Mouse (Mus musculus) v-Abl transformed pro-B cells (cell line): Measurements from ENCODE around the gene Arid3b.

Experiments
- in situ Hi-C, 2 experiments: fragments of 400-800 bp; cut with MboI; formaldehyde crosslinking; loops; one replicate each; pipeline ENCODE4 v1.15.1; 2025; ENCODE audit not compliant: unreplicated experiment in 2 of 2

Arid3b gene

DNA sequence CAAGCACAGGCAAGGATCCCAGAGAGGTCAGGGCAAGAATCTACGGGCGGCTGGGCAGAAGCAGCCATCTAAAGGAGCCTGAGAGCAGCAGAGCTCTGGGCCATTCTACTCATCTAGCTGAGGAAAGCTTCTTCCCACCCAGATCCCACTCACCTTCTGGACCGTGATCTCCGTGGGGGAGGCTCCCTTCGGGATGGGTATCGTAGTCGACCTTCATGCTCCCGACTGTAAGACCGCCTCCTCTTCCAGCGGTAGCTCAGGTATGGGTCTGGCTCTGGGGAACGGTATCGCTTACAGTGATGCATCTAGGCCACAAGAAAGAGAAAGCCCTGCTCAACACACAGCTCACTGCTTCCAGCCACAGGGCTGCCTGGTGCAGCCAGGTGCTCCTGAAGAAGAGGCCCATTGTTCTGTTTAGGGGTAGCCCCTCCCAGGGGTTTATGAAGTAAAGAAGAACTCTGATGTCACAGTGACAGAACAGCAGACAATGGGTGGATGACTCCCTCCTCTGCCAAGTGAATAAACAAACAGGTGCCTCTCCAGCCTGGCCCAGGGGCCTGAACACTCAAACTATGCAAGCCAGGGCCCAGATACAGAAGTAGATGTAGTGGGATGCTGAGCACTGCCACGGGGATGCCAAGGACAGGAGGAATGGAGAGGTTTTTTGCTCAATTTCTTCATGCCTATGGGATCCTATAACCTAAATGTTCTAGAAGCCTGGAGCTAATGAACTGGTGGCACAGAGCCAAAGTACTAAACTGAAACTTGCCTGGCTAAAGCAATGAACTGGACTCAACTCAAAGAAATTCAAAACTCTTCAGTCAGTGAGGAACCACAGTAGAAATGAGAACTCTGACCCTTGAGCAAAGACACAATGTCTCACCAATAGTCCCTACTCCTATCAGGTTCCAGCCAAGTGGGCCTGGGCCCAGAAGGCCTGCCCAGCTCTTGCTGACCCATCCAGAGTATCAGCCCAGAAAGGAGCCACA is 74.7 kb downstream of the Arid3b start:
- in situ Hi-C loops = no loop called here

DNA sequence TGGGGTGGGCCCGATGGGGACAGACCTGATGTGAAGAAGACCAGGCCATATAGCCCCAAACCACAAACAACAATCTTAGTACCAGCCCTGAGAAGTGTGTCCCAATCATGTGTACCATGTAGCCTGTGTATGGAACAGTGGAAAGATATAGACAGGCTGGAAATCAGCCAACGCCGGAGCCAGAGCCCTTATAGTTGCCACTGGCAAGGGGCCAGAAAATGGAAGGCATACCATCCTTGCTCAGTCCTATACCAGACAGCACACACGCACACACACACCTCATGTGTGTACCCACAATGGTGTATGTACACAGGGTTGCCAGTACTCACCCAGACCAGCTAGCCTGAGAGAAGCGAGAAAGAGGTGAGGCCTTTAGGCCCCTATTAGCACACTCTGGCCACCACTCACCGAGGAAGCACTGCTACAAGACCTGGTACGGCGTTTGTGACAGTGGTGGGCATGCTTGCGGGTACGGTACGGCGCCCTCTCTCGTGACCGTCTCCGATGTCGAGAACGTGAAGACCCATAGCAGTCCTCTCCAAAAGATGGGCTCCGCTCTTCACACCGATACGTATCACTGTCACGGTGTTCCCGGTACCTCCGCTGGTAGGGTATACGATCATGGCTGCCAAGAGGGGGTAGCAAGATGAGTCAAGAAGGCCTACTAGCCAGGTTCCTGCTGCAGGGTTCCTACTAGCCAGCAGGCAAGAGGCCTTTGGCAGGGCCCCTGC is 76.0 kb downstream of the Arid3b start:
- in situ Hi-C loops = no loop called here

DNA sequence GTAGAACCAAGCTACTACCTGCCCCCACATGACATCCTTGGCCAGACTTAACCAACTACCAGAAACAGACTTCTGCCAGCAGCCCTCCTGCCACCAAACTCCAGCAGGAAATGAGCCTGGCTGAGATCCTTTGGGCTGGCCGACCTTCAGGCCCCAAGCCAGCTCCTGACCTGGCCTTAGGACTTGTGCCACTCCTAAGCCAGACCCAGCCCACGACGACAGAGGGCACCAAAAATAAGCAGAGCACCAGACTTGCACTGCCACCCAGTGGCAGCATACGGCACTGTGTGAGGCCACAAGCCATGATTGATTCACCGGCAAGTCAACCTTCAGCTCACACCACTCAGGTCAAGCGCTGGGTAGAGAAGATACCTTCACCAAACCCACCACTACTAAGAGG is 77.3 kb downstream of the Arid3b start:
- in situ Hi-C loops = loop anchor here in 1 of 2 experiments (10.0 kb wide), 1 partner anchor 224 kb away; the partner anchor contains the start of gene Fam219b

DNA sequence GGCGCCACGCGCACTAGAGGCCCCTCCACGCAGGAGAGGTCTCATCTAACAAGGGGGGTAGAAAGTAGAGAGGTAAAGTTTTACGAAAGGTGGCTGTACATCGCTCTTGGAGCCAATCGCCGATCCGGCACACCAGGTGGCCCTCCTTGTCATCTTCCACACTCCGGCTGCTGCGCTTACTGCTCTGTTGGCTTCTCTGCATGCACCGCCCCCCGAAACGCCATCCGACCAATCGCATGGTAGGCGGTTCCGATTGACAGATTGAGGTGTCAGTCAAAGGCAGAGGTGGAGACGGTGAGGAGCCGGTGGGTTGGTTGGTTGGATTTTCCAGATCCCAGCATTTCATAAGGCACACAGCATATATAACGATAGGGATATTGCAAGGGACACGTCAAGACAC is 78.1 kb downstream of the Arid3b start:
- in situ Hi-C loops = loop anchor here in 1 of 2 experiments (10.0 kb wide), 1 partner anchor 224 kb away; the partner anchor contains the start of gene Fam219b

DNA sequence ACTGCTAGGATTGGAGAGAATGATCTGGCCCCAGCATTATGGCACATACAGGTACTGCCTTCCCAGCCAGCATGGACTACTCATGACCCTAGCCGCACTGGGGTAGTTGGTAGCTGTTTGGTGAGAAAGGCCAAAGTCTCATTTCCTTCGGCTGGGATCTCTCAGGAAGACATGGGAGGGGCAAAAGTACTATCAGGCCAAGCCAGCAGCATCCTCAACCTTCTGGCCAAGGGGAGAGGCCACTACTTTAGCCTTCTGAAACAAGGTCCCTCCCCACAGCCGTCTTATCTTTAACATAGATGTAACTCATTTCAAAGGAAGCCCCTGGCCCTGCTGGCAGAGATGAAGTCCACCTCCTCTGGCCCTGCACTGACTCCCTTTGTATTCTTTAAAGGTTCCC is 79.0 kb downstream of the Arid3b start:
- in situ Hi-C loops = loop anchor here in 1 of 2 experiments (10.0 kb wide), 1 partner anchor 223 kb away; the partner anchor contains the start of gene Fam219b

DNA sequence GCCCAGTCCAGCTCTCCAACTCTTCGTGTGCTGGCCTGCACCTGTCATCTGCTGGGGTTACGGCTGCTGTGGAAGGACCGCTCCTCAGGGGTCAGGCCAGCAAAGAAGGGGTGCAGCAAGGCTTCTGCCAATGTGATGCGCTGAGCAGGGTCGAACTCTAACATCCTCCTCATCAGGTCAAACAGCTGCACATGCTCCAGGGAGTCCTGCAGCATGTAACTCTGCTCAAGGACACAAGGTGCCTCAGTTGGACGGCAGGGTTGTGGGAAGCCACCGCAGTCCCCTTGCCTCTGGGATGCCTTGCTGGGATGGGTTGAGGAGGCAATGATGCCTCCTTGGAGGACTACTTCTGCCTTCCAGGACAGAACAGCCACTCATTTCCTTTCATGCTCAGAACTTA is 85.7 kb downstream of the Arid3b start:
- in situ Hi-C loops = loop anchor here in 1 of 2 experiments (10.0 kb wide), 1 partner anchor 216 kb away; the partner anchor contains the start of gene Fam219b

DNA sequence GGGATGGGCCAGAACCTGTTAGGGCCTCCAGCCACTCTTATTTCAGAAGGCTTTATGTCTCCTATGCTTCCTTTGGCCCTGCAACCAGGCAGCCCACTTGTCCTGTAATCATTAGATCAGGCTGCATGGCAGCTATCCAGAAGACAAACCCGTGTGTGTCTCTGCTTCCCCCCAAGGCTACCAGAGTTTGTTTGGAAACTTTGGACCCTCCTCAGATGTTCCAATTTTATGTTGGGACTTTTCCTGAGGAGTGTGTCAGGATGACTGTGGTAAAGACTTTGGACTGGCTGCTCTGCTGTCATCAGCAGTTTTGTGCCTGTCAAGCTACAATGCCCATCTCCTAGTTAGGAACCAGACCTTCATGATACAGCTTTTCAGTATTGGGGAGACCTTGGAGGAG is 87.8 kb downstream of the Arid3b start:
- in situ Hi-C loops = loop anchor here (5.0 to 25.0 kb wide), 4 partner anchors 87 to 537 kb away; partner anchors contain the start of gene Cox5a (in 1 of the 2)

DNA sequence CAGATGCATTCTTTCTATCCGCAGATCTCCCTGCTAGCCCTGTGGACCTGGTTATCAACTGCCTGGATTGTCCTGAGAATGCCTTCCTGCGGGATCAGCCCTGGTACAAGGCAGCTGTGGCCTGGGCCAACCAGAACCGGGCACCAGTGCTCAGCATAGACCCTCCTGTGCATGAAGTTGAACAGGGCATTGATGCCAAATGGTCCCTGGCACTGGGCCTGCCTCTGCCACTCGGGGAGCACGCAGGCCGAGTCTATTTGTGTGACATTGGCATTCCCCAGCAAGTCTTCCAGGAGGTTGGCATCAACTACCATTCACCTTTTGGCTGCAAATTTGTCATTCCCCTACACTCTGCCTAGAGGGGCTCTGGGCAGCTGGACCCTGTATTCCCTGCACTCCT is 88.5 kb downstream of the Arid3b start:
- in situ Hi-C loops = loop anchor here (5.0 to 25.0 kb wide), 4 partner anchors 86 to 536 kb away; partner anchors contain the start of gene Cox5a (in 1 of the 2)

DNA sequence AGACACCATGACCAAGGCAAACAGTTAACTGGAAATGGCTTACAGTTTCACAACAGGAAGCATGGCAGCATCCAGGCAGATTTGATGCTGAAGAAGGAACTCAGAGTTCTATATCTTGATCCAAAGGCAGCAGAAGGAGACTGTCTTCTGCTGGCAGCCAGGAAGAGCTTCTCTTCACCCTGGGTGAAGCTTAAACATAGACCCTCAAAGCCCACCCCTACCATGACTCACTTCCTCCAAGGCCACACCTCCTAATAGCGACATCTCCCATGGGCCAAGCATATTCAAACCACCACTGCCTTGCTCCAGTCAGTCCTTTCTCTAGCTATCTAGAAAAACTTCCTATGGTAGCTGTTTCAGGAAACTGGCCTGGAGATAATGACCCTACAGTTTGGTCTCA is 89.5 kb downstream of the Arid3b start:
- in situ Hi-C loops = loop anchor here (5.0 to 25.0 kb wide), 4 partner anchors 85 to 535 kb away; partner anchors contain the start of gene Cox5a (in 1 of the 2)

DNA sequence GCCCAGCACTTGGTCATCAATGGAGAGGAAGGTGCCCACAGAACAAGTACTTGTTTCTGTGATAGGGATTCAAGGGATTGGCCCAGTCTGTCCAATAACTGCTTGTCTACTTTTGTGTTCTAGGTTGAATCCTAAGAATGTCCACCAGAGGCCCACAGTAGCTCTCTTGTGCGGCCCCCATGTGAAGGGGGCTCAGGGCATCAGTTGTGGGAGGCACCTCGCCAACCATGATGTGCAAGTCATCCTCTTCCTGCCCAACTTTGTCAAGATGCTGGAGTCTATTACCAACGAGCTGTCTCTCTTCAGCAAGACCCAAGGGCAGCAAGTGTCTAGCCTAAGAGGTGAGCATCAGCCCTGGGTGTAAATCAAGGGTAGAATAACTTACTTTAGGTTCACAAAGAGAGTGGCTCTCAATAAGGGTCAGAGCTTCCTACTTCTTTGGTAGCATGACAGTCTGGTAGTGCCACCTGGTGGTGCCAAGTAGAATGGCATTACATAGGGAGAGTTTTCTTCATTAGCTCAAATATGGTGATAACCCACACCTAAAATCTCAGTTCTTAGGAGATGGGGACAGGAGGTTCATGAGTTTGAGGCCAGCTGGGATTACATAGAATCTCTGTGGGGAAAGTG is 92.0 kb downstream of the Arid3b start:
- in situ Hi-C loops = loop anchor here (5.0 to 25.0 kb wide), 4 partner anchors 82 to 532 kb away; partner anchors contain the start of gene Cox5a (in 1 of the 2)
